Mouse (Mus musculus): ENCODE results near the gene Tceal6.
"Not testable (repeated sequence)": the region's sequence is repeated elsewhere in the genome, so short reads cannot be mapped to it uniquely, and the experiment has no call there.

- TF ChIP-seq CTCF (IDR thresholded peaks at IDR 0.05; ENCODE audit: low read depth, low read length); POLR2AphosphoS5 (IDR thresholded peaks at IDR 0.05; ENCODE audit: insufficient replicate concordance, low read depth, low read length); GATA1 (IDR thresholded peaks at IDR 0.05; ENCODE audit: borderline replicate concordance, low read length); TAL1 (conservative IDR thresholded peaks at IDR 0.05; ENCODE audit: low read depth, low read length); GATA2 (IDR thresholded peaks at IDR 0.05; ENCODE audit: borderline replicate concordance, low read depth, low read length): not testable (repeated sequence)
These were observed 21.8 kb downstream of the Tceal6 start for GRCm38 (mm10) chrX:135188661-135189060.
